8 mouse cellular contexts compared by ENCODE assay signal in the genomic region with DNA sequence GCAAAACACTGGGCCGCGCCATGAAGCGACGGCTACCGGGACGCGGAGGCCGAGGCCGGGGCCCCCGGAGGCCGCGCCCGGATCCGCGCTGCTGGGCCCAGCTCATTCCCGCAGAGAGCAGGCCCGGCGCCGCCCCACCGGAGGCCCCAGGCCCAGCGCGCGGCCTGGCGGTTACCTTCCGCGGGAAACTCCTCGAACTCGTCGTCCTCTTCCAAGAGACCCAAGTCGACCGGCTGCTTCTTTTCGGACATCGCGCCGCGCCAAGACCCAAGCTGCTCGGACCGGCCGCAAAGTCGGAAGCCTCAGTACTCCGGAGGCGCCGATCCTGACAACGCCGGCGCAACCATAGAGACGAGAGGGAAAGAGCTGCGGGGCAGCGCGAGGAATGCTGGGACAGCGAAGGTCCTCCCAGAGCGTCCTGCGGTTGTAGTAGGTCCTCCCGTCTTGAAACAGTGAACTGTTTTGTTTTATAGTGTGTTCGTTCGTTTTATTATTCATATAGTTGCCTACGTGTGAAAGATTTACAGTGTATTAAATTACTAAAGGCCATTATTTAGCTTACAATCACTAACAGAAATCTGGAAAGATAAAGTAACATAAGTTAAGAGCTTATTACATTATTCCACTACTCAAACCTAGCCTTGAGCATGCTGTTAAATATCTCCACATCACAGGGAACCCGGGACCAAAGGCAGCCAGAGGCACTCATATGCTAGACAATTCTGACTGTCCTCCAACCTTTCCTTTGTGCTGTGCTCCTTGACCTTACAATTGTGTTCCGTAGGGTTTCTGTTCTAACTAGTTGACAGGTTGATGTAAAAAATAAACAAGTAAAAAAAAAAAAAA. TPM values are rescaled to one million over a fixed set of nuclear protein-coding genes. Genes with fewer than 3 reads are reported as not detected.
DNase-seq lines count a peak whose midpoint lies in the region; ATAC-seq lines count a peak whose summit lies in the region.

A gene (minus strand): TSS at position 360 of the 846 bp plus-strand sequence.

- no peaks in the 10 kb centered on the region for H3K27me3 ChIP-seq in hindbrain, embryonic 14.5 days (ENCODE audit: control insufficient read depth, insufficient read depth, low read length)

- peak; percentile 99 for ATAC-seq in hindbrain, embryonic 14.5 days (ENCODE audit: low FRiP score)

- DNase-seq in R1 (ENCODE audit: low read depth, low spot score): peak; percentile 92
- peak; percentile 91 to 94 for DNase-seq in cerebellum, postnatal 25 days
- DNase-seq in frontal cortex, postnatal 25 days (ENCODE audit: low spot score in 2 of 2): peak; percentile 83 to 85
- DNase-seq in hindbrain, embryonic 14.5 days (ENCODE audit: low spot score): peak; percentile 89
- DNase-seq in layer of hippocampus, postnatal 36 days: peak; percentile 86 to 88
- peak; percentile 94 for DNase-seq in lung, postnatal 36 days
- peak; percentile 95 for DNase-seq in retina, postnatal 1 day
- peak; percentile 82 to 84 for DNase-seq in urinary bladder, adult 18-20 months (ENCODE audit: low spot score in 2 of 2)

- WGBS in hindbrain, embryonic 14.5 days: under 1% methylated on average over 59 of the region's 59 CpGs

- H3K4me1 ChIP-seq in hindbrain, embryonic 14.5 days (replicated peaks; ENCODE audit: control insufficient read depth, insufficient read depth, low read length): peaks cover 21% of the 10 kb centered on the region

- H3K27ac ChIP-seq in hindbrain, embryonic 14.5 days: peak within 1 kb of the TSS; percentile 77

- peak within 1 kb of the TSS; percentile 97 for H3K9ac ChIP-seq in hindbrain, embryonic 14.5 days

- H3K4me2 ChIP-seq in hindbrain, embryonic 14.5 days (replicated peaks): peak within 1 kb of the TSS; percentile 85

- no peaks in the 10 kb centered on the region for H3K9me3 ChIP-seq in hindbrain, embryonic 14.5 days (ENCODE audit: control insufficient read depth, low read length)

- peak within 1 kb of the TSS; percentile 86 for H3K4me3 ChIP-seq in hindbrain, embryonic 14.5 days (replicated peaks; ENCODE audit: low read length)

- H3K36me3 ChIP-seq in hindbrain, embryonic 14.5 days (replicated peaks; ENCODE audit: control insufficient read depth, insufficient read depth): no peaks in the 10 kb centered on the region

RNA-seq across cellular contexts. Expression of the gene that starts here (rescaled TPM):
- polyA plus RNA-seq in hindbrain, embryonic 14.5 days (2014; fragmentation: Nextera tagmentation; extraction: Ambion mirVana): 144 and 164 TPM in 2 replicates
- total RNA-seq in layer of hippocampus, postnatal 36 days (2021): 10 to 100 TPM; 46.9 to 48.9 TPM

Comparison
In these comparisons a context has a peak if more than half of its experiments do, and no peak if none do; other contexts are left out.
1. Peak in every context shown above with its lines: DNase-seq, ATAC-seq, H3K4me3 ChIP-seq and H3K27ac ChIP-seq.